Mouse (Mus musculus): ENCODE results near the gene Phc2. TPM values are rescaled to one million over a fixed set of nuclear protein-coding genes. Genes with fewer than 3 reads are reported as not detected.
A peak's percentile ranks its signal among the peaks of the same experiment; 100 is the strongest.

Gene Phc2
- polyA plus RNA-seq, 1 experiment from 2014 or later = 14.6 TPM

GRCm38 (mm10) chr4:128730271-128730670, 75.8 kb downstream of the Phc2 start:
- peak overlapping the region; percentile 72 for H3K4me2 ChIP-seq (ENCODE audit: low read depth, low read length)
- no peaks in the 10 kb centered on the region for H3K27me3 ChIP-seq (ENCODE audit: insufficient read depth, low read length)
- H3K4me1 ChIP-seq (ENCODE audit: insufficient read depth) = peaks cover 52% of the 10 kb centered on the region
- no peak overlapping the region for H3K9ac ChIP-seq (replicated peaks)
- H3K36me3 ChIP-seq (replicated peaks; ENCODE audit: insufficient read depth, low read length) = no peaks in the 10 kb centered on the region; the same call in 1 of the 2 replicates
- no peak for ATAC-seq
- H3K27ac ChIP-seq (ENCODE audit: low read depth) = peak overlapping the region; percentile 87; the same call in 1 of the 2 replicates
- no peak for DNase-seq
- no peak for TF ChIP-seq EP300 (IDR thresholded peaks at IDR 0.05; ENCODE audit: low read depth)
- no peak for TF ChIP-seq CTCF (IDR thresholded peaks at IDR 0.05; ENCODE audit: low read depth)
- WGBS (ENCODE audit: insufficient replicate concordance) = 72% methylated on average over 6 of the region's 6 CpGs
- no peaks in the 10 kb centered on the region for H3K9me3 ChIP-seq (ENCODE audit: low read length)
- no peak overlapping the region for H3K4me3 ChIP-seq (ENCODE audit: low read depth, low read length)

GRCm38 (mm10) chr4:128732794-128733193, 78.3 kb downstream of the Phc2 start:
- no peaks in the 10 kb centered on the region; the same call in none of the 2 replicates for H3K36me3 ChIP-seq (replicated peaks; ENCODE audit: insufficient read depth, low read length)
- H3K27me3 ChIP-seq (ENCODE audit: insufficient read depth, low read length) = no peaks in the 10 kb centered on the region
- H3K27ac ChIP-seq (ENCODE audit: low read depth) = peak overlapping the region; percentile 67
- WGBS (ENCODE audit: insufficient replicate concordance) = 55% methylated on average over 5 of the region's 5 CpGs
- ATAC-seq (no peak), DNase-seq (no peak)
- H3K4me3 ChIP-seq (ENCODE audit: low read depth, low read length) = no peak overlapping the region
- no peaks in the 10 kb centered on the region for H3K9me3 ChIP-seq (ENCODE audit: low read length)
- no peak overlapping the region for H3K9ac ChIP-seq (replicated peaks)
- peaks cover 57% of the 10 kb centered on the region for H3K4me1 ChIP-seq (ENCODE audit: insufficient read depth)
- TF ChIP-seq CTCF (IDR thresholded peaks at IDR 0.05; ENCODE audit: low read depth) (no peak), EP300 (IDR thresholded peaks at IDR 0.05; ENCODE audit: low read depth) (no peak)
- no peak overlapping the region for H3K4me2 ChIP-seq (ENCODE audit: low read depth, low read length)

- Histone ChIP-seq H3K4me1 (ENCODE audit: insufficient read depth) (peaks cover 57% of the 10 kb centered on the region), H3K4me3 (ENCODE audit: low read depth, low read length) (no peak overlapping the region), H3K9me3 (ENCODE audit: low read length) (no peaks in the 10 kb centered on the region), H3K9ac (replicated peaks) (no peak overlapping the region), H3K27me3 (ENCODE audit: insufficient read depth, low read length) (no peaks in the 10 kb centered on the region), H3K27ac (ENCODE audit: low read depth) (peak overlapping the region; percentile 67), H3K4me2 (ENCODE audit: low read depth, low read length) (peak overlapping the region; percentile 24; the same call in 1 of the 2 replicates), H3K36me3 (replicated peaks; ENCODE audit: insufficient read depth, low read length) (no peaks in the 10 kb centered on the region; the same call in none of the 2 replicates)
- TF ChIP-seq CTCF (IDR thresholded peaks at IDR 0.05; ENCODE audit: low read depth) (no peak), EP300 (IDR thresholded peaks at IDR 0.05; ENCODE audit: low read depth) (no peak)
- peak; percentile 26 for ATAC-seq
- DNase-seq = peak; percentile 47
- 34% methylated on average over 6 of the region's 6 CpGs for WGBS (ENCODE audit: insufficient replicate concordance)
Observed at GRCm38 (mm10) chr4:128733496-128733895, 79.0 kb downstream of the Phc2 start.

GRCm38 (mm10) chr4:128734217-128734616, 79.7 kb downstream of the Phc2 start:
- no peak overlapping the region for H3K4me3 ChIP-seq (ENCODE audit: low read depth, low read length)
- H3K9me3 ChIP-seq (ENCODE audit: low read length) = no peaks in the 10 kb centered on the region
- no peaks in the 10 kb centered on the region for H3K27me3 ChIP-seq (ENCODE audit: insufficient read depth, low read length)
- DNase-seq (peak; percentile 69), ATAC-seq (peak; percentile 85)
- H3K4me2 ChIP-seq (ENCODE audit: low read depth, low read length) = peak overlapping the region; percentile 24; the same call in 1 of the 2 replicates
- TF ChIP-seq EP300 (IDR thresholded peaks at IDR 0.05; ENCODE audit: low read depth) = 0 out of 2 replicates have a peak, but pooled peaks have one; percentile 26
- no peak for TF ChIP-seq CTCF (IDR thresholded peaks at IDR 0.05; ENCODE audit: low read depth)
- peak overlapping the region; percentile 71 for H3K27ac ChIP-seq (ENCODE audit: low read depth)
- no peaks in the 10 kb centered on the region; the same call in none of the 2 replicates for H3K36me3 ChIP-seq (replicated peaks; ENCODE audit: insufficient read depth, low read length)
- WGBS (ENCODE audit: insufficient replicate concordance) = 41% methylated on average over 5 of the region's 5 CpGs
- H3K9ac ChIP-seq (replicated peaks) = no peak overlapping the region
- peaks cover 50% of the 10 kb centered on the region for H3K4me1 ChIP-seq (ENCODE audit: insufficient read depth)

- Histone ChIP-seq H3K4me3 (ENCODE audit: low read depth, low read length) (no peak overlapping the region), H3K9me3 (ENCODE audit: low read length) (no peaks in the 10 kb centered on the region), H3K36me3 (replicated peaks; ENCODE audit: insufficient read depth, low read length) (no peaks in the 10 kb centered on the region; the same call in none of the 2 replicates), H3K4me2 (ENCODE audit: low read depth, low read length) (no peak overlapping the region), H3K9ac (replicated peaks) (no peak overlapping the region), H3K4me1 (ENCODE audit: insufficient read depth) (peaks cover 42% of the 10 kb centered on the region), H3K27ac (ENCODE audit: low read depth) (peak overlapping the region; percentile 71; the same call in 1 of the 2 replicates), H3K27me3 (ENCODE audit: insufficient read depth, low read length) (no peaks in the 10 kb centered on the region)
- ATAC-seq (no peak), DNase-seq (no peak)
- TF ChIP-seq EP300 (IDR thresholded peaks at IDR 0.05; ENCODE audit: low read depth) (no peak), CTCF (IDR thresholded peaks at IDR 0.05; ENCODE audit: low read depth) (no peak)
- WGBS (ENCODE audit: insufficient replicate concordance) = 76% methylated on average over 18 of the region's 18 CpGs
Observed at GRCm38 (mm10) chr4:128734721-128735671, 80.5 kb downstream of the Phc2 start.

- no peak for DNase-seq
- Histone ChIP-seq H3K9ac (replicated peaks) (no peak overlapping the region), H3K4me3 (ENCODE audit: low read depth, low read length) (no peak overlapping the region), H3K4me1 (ENCODE audit: insufficient read depth) (peaks cover 37% of the 10 kb centered on the region), H3K27ac (ENCODE audit: low read depth) (no peak overlapping the region), H3K9me3 (ENCODE audit: low read length) (no peaks in the 10 kb centered on the region), H3K27me3 (ENCODE audit: insufficient read depth, low read length) (no peaks in the 10 kb centered on the region), H3K36me3 (replicated peaks; ENCODE audit: insufficient read depth, low read length) (no peaks in the 10 kb centered on the region; the same call in none of the 2 replicates), H3K4me2 (ENCODE audit: low read depth, low read length) (no peak overlapping the region)
- ATAC-seq = no peak
- no peak for TF ChIP-seq EP300 (IDR thresholded peaks at IDR 0.05; ENCODE audit: low read depth)
- no peak for TF ChIP-seq CTCF (IDR thresholded peaks at IDR 0.05; ENCODE audit: low read depth)
- 73% methylated on average over 6 of the region's 6 CpGs for WGBS (ENCODE audit: insufficient replicate concordance)
Observed at GRCm38 (mm10) chr4:128737137-128737589, 82.7 kb downstream of the Phc2 start.
